Mouse (Mus musculus) left cerebral cortex, postnatal 4 days (tissue): ENCODE data around the gene Pakap. TPM values are rescaled to one million over a fixed set of nuclear protein-coding genes. Genes with fewer than 3 reads are reported as not detected.

ENCODE experiments used
- DNase-seq: peaks from one replicate; pipeline ENCODE4 v3.0.0-alpha.2; 2022
- intact Hi-C: fragments of 180-260 bp; cut with DNase I; formaldehyde crosslinking; loops from one replicate; pipeline ENCODE4 v1.15.1; 2025
- total RNA-seq, 2 experiments: library from RNA; stranded (reverse); gene quantifications; 2 replicates each; pipeline ENCODE4 v1.2.3; 2021

Gene Pakap
- total RNA-seq, 2 experiments from 2014 or later = 12.2 to 15.4 TPM

DNA sequence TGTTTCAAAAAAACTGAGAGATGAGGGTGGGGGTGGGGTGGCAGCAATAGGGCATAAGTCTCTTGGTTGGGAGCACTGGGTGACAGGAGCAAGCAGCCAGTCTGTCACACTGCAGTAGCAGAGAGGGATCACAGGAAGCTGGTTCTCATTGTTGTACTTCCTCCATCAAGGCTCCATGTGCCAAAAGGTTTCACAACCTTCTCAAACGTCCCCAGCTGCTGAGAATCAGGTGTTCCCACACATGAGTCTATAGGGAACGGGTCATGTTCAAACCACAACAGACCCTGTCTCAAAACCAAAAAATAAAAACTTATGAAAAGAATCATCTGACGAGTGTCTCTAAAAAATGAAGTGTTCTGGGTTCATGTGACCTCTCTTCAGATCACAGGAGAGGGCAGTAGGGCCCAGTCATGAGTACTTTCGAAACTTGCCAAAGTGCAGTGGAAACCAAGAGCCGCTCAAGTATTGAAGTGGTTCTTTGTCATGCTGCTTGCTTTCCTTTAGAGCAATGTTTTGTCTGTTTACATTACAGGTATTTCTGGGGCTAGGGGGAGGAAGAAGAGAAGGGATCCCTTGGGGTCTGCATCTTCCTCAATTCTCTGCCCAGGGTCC is 362.7 kb downstream of the Pakap start:
- intact Hi-C loops = loop anchor here (10.0 kb wide), 1 partner anchor 144 kb away; no protein-coding TSS in a partner anchor
- no peak for DNase-seq

DNA sequence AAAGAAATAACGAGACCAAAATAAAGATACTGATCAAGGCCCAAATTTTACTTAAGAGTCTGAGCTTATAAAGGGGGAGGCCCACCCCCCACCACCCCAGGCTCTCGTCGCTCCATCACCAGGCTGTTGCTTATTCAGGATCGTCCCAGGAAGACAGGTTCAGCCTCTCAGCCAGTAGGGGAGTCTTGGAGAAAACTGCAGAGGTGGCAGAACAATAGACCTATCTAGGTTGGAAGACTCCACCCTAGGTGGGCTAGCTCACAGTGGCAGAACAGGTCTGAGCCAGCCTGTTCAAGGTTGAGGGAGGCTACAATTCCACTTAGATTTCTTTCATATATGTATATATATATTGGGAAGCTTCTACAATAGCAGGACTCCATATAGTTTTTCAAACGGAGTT is 366.2 kb downstream of the Pakap start:
- intact Hi-C loops = loop anchor here (10.0 kb wide), 1 partner anchor 141 kb away; no protein-coding TSS in a partner anchor
- no peak for DNase-seq

DNA sequence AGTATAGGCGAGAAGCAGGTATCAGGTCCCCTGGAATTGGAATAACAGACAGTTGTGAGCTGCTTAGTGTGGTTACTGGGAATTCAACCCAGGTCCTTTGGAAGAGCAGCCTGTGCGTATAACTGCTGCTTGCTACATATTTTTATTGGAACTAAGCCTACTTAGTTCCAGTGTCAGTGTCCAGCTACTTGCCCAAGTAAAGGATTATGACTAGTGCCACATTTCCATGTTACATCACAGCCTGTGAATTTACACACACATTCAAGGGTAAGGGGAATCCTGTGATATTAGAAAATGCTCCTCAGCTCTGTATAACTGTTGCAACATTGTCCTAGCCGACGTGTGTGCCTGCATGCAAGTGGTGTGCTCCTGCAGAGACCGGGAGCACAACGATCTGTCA is 369.3 kb downstream of the Pakap start:
- intact Hi-C loops = loop anchor here (10.0 kb wide), 1 partner anchor 138 kb away; no protein-coding TSS in a partner anchor
- DNase-seq = no peak

- DNase-seq = no peak
- intact Hi-C loops = no loop called here
Measured at GRCm38 (mm10) chr4:57940631-57941030, 372.7 kb downstream of the Pakap start.

GRCm38 (mm10) chr4:57942892-57943291 is 374.9 kb downstream of the Pakap start:
- intact Hi-C loops = no loop called here
- DNase-seq = no peak

Other genes starting within 250 kb of the Pakap start
- gene Palm2, start 133.9 kb upstream of the Pakap start, total RNA-seq = 10 to 100 TPM; 74.0 to 80.4 TPM
- 10 to 100 TPM; 21.0 to 27.5 TPM for gene Akap2, start 149.5 kb downstream of the Pakap start, total RNA-seq